Mouse (Mus musculus): ENCODE data around the gene Limd2. TPM values are rescaled to one million over a fixed set of nuclear protein-coding genes. Genes with fewer than 3 reads are reported as not detected.
A peak's percentile ranks its signal among the peaks of the same experiment; 100 is the strongest.
"Not testable (repeated sequence)": the region's sequence is repeated elsewhere in the genome, so short reads cannot be mapped to it uniquely, and the experiment has no call there.

Gene Limd2
- polyA plus RNA-seq (2012; rRNA removed): 305 and 309 TPM in 2 replicates

DNA sequence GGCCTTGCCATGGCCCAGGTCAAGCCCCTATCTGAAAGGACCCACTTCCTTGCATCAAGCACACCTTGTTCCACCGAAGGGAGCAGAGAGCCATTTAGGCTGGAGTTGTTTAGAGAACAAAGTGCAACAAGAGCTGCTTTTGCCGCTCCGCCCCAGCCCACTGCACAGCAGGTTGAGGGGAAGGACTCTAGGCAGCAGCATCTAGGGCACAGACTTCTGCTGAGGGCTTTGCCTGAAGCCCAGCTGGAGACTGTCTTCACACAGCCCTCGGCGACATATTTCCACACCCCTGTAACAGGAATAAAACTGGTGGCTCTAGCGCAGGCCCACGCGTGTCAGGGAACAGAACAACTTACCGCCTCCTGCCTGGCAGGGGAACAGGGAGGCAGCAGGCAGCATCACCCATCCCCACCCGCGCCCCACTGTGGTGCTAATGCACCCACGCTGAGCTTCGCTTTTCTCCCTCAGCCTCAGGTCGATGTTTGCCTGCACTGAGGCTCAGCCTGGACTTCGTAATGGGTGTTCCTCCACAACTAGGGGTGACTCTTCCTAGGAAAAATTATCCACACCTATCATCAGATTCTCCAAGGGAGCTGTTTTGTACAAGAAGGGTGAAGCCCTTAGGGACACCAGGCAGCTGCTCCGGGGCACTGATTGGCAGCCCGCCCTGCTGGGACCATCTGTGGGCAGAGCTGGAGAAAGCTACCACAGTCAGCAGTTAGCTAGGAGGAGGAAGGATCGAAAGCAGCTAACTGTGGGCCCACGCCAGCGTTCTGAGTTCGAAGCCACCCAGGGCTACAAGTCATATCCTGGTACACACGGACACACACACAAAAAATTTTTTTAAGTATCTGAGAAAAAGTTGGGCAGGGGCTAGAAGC lies at the start of gene Limd2, which contains the start of gene Gm10840:
Limd2 (minus strand) TSS at position 20 of the 881 bp plus-strand sequence.
Gm10840 (plus strand) TSS at position 10 of the 881 bp plus-strand sequence.
- 13% methylated on average over 22 of the region's 22 CpGs for WGBS
- Histone ChIP-seq H3K36me3 (ENCODE audit: control insufficient read depth, insufficient read depth, low read length) (peaks cover 38% of the 10 kb centered on the region), H3K27me3 (ENCODE audit: control insufficient read depth, insufficient read depth, low read length) (no peaks in the 10 kb centered on the region), H3K4me1 (ENCODE audit: control insufficient read depth, insufficient read depth, insufficient read length) (peaks cover 33% of the 10 kb centered on the region; the same call in 1 of the 2 replicates), H3K4me3 (ENCODE audit: extremely low read depth, insufficient read depth, insufficient read length) (peak within 1 kb of the TSS; percentile 97), H3K27ac (ENCODE audit: insufficient read depth, low read length) (peak within 1 kb of the TSS; percentile 100)
- TF ChIP-seq POLR2A (IDR thresholded peaks at IDR 0.05; ENCODE audit: low read depth, low read length): no peak; the same call in none of the 2 replicates
- no peak for TF ChIP-seq CTCF (IDR thresholded peaks at IDR 0.05; ENCODE audit: extremely low read depth, insufficient read depth, insufficient read length, insufficient replicate concordance)
- peak; percentile 43 to 62 for DNase-seq (ENCODE audit: low read depth in 1 of 2, low spot score in 2 of 2)

DNA sequence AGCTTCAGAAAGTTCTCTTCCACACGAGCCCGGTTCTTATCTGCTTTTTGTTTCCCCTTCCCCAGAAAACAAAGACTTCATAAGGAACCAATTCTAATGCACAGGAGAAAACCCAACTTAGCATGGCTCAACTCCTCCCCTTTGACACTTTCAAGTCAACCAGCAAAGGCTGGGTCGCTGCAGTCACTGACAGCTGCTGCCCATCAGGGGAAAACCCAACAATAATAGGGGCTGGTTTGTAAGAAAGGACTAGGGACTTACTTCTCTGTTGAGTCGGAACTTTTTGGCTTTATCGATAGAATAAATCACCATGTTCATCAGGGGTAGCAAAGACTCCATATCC lies 41.4 kb upstream of the Limd2 start, which contains the start of gene Strada:
Strada (minus strand) TSS at position 46 of the 343 bp plus-strand sequence.
- Histone ChIP-seq H3K4me1 (ENCODE audit: control insufficient read depth, insufficient read depth, insufficient read length) (peaks cover 13% of the 10 kb centered on the region), H3K27ac (ENCODE audit: insufficient read depth, low read length) (peak within 1 kb of the TSS; percentile 66), H3K27me3 (ENCODE audit: control insufficient read depth, insufficient read depth, low read length) (no peaks in the 10 kb centered on the region), H3K36me3 (ENCODE audit: control insufficient read depth, insufficient read depth, low read length) (peaks cover 19% of the 10 kb centered on the region), H3K4me3 (ENCODE audit: extremely low read depth, insufficient read depth, insufficient read length) (peak within 1 kb of the TSS; percentile 25; the same call in 1 of the 2 replicates)
- peak in 1 of 2 experiments; percentile 23 for DNase-seq (ENCODE audit: low read depth in 1 of 2, low spot score in 2 of 2)
- WGBS: 15% methylated on average over 5 of the region's 5 CpGs
- TF ChIP-seq POLR2A (IDR thresholded peaks at IDR 0.05; ENCODE audit: low read depth, low read length) (no peak), CTCF (IDR thresholded peaks at IDR 0.05; ENCODE audit: extremely low read depth, insufficient read depth, insufficient read length, insufficient replicate concordance) (no peak)

DNA sequence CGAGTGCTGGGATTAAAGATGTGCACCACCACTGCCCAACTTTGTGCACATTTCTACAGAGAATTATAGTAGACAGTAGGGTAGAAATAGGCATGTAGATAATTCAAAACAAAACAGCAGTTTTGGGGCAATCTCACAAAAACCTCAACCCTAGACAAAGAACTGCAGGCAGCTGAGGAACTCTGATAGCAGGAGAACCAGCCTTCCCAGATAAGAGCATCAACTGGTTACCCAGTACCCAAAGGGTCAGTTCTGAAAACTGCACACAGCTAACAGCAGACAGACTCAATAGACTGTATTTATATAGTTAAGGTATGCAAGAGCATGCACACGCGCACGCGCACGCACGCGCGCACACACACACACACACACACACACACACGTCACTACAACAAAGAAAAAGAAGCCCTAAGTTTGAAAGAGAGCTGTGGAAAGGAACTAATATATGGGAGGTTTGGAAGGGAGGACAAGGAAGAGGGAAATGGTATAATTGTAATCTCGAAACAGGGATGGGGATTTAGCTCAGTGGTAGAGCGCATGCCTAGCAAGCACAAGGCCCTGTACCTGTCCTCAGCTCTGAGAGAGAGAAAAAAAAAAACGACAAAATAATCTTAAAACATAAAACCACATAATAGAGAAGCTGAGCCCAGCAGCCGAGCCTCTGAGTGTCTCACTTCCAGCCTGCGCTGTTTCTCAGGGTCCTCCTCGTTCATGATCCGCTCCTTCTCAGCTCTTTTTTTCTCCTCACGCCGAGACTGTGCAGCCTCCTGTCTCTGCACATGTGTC lies 40.9 kb upstream of the Limd2 start:
- 52% methylated on average over 19 of the region's 19 CpGs for WGBS
- H3K4me3 ChIP-seq (ENCODE audit: extremely low read depth, insufficient read depth, insufficient read length): peak overlapping the region; percentile 25; the same call in 1 of the 2 replicates
- H3K27me3 ChIP-seq (ENCODE audit: control insufficient read depth, insufficient read depth, low read length): no peaks in the 10 kb centered on the region
- peaks cover 15% of the 10 kb centered on the region for H3K36me3 ChIP-seq (ENCODE audit: control insufficient read depth, insufficient read depth, low read length)
- peak overlapping the region; percentile 66 for H3K27ac ChIP-seq (ENCODE audit: insufficient read depth, low read length)
- peaks cover 13% of the 10 kb centered on the region for H3K4me1 ChIP-seq (ENCODE audit: control insufficient read depth, insufficient read depth, insufficient read length)
- TF ChIP-seq CTCF (IDR thresholded peaks at IDR 0.05; ENCODE audit: extremely low read depth, insufficient read depth, insufficient read length, insufficient replicate concordance): no peak
- no peak for TF ChIP-seq POLR2A (IDR thresholded peaks at IDR 0.05; ENCODE audit: low read depth, low read length)
- DNase-seq (ENCODE audit: low read depth in 1 of 2, low spot score in 2 of 2): no peak

DNA sequence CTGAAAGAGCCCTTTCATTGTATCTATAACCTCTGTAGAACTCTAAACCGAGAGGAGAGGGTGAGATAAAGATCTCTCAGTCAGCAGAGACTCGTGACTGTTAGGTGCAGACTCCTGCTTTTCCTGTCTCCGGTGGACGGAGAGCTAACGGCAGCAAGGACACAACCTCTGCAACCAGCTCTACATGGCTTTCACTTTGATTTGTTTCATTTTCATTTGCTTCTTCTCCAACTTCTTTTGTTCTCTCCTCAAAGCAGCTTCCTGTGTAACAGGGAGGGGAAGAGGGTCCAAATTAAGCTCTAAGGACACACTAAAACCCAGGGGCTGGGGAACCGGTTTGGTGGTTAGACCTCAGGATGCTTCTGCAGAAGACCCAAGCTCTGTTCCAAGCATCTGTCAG lies 40.1 kb upstream of the Limd2 start:
- no peak for DNase-seq (ENCODE audit: low read depth in 1 of 2, low spot score in 2 of 2)
- Histone ChIP-seq H3K27me3 (ENCODE audit: control insufficient read depth, insufficient read depth, low read length) (no peaks in the 10 kb centered on the region), H3K4me3 (ENCODE audit: extremely low read depth, insufficient read depth, insufficient read length) (no peak overlapping the region), H3K4me1 (ENCODE audit: control insufficient read depth, insufficient read depth, insufficient read length) (peaks cover 13% of the 10 kb centered on the region), H3K36me3 (ENCODE audit: control insufficient read depth, insufficient read depth, low read length) (peaks cover 12% of the 10 kb centered on the region), H3K27ac (ENCODE audit: insufficient read depth, low read length) (peak overlapping the region; percentile 66)
- TF ChIP-seq CTCF (IDR thresholded peaks at IDR 0.05; ENCODE audit: extremely low read depth, insufficient read depth, insufficient read length, insufficient replicate concordance): no peak
- TF ChIP-seq POLR2A (IDR thresholded peaks at IDR 0.05; ENCODE audit: low read depth, low read length): no peak
- WGBS: 8% methylated on average over 6 of the region's 6 CpGs

DNA sequence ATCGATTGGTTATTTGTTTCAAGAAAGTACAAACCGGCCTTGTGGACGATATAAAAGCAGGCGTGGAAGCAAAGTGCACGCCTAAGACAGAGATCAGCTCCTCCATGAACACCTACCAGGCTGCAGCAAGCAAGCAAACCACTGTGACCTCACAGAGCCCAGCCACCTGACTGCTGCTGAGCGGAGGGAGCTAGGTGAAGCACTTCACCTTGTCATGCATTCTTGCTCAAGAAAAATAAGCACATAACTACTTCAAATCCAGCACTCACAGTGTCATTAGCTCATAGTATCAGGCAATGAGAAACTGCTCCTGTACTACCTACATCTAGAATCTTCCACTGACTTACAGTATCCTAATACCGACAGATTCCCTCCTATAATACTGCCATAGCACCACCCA lies 39.3 kb upstream of the Limd2 start:
- H3K4me3 ChIP-seq (ENCODE audit: extremely low read depth, insufficient read depth, insufficient read length); DNase-seq (ENCODE audit: low read depth in 1 of 2, low spot score in 2 of 2); H3K27me3 ChIP-seq (ENCODE audit: control insufficient read depth, insufficient read depth, low read length): not testable (repeated sequence)
- H3K4me1 ChIP-seq (ENCODE audit: control insufficient read depth, insufficient read depth, insufficient read length): peaks cover 13% of the 10 kb centered on the region
- H3K27ac ChIP-seq (ENCODE audit: insufficient read depth, low read length): peak overlapping the region; percentile 39; the same call in 1 of the 2 replicates
- peaks cover 12% of the 10 kb centered on the region for H3K36me3 ChIP-seq (ENCODE audit: control insufficient read depth, insufficient read depth, low read length)
- 68% methylated on average over 7 of the region's 7 CpGs for WGBS

DNA sequence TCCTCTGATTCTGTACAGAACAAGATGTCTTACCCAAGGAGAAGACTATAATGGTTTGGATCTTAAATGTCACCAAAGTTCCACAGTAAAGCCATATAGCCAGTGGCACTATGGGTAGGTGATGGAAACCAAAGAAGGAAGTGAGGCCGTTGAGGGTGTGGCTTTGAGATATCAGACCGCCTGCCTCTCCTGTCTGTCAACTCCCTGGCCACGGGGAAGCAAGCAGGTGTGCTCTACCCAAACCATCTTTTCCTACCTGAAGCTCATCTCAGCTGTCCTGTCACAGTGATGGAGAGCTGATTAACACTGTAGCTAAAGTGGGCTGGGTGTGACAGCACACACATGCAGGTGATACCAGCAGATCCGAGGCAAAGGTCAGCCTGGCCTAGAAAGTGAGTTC lies 37.6 kb upstream of the Limd2 start:
- TF ChIP-seq CTCF (IDR thresholded peaks at IDR 0.05; ENCODE audit: extremely low read depth, insufficient read depth, insufficient read length, insufficient replicate concordance) (no peak), POLR2A (IDR thresholded peaks at IDR 0.05; ENCODE audit: low read depth, low read length) (no peak)
- Histone ChIP-seq H3K4me3 (ENCODE audit: extremely low read depth, insufficient read depth, insufficient read length) (no peak overlapping the region), H3K27me3 (ENCODE audit: control insufficient read depth, insufficient read depth, low read length) (no peaks in the 10 kb centered on the region), H3K4me1 (ENCODE audit: control insufficient read depth, insufficient read depth, insufficient read length) (peaks cover 16% of the 10 kb centered on the region), H3K27ac (ENCODE audit: insufficient read depth, low read length) (no peak overlapping the region; the same call in 1 of the 2 replicates), H3K36me3 (ENCODE audit: control insufficient read depth, insufficient read depth, low read length) (peaks cover 3% of the 10 kb centered on the region)
- DNase-seq (ENCODE audit: low read depth in 1 of 2, low spot score in 2 of 2): no peak
- 51% methylated on average over 4 of the region's 4 CpGs for WGBS
